Comparison of ENCODE assay signal across 20 mouse cellular contexts in genomic region chr1:180926286-180926685, GRCm38 (mm10). TPM values are rescaled to one million over a fixed set of nuclear protein-coding genes. Genes with fewer than 3 reads are reported as not detected.
DNase-seq lines count a peak whose midpoint lies in the region; ATAC-seq and TF ChIP-seq lines count a peak whose summit lies in the region.
"Had no signal": no experiment of that assay in that cellular context is flagged by ENCODE, and none has a peak within 500 bp of the region (broad histone marks: within the 10 kb centered on the region; RNA-seq: fewer than 3 reads in every experiment).

No protein-coding gene starts in this region.

- TF ChIP-seq CTCF in spleen, adult 2 months (IDR thresholded peaks at IDR 0.05; ENCODE audit: extremely low read depth, insufficient read depth, insufficient read length, insufficient replicate concordance) = no peak

- H3K27ac ChIP-seq in spleen, adult 2 months (ENCODE audit: insufficient read depth, low read length) = peak overlapping the region; percentile 28; the same call in 1 of the 2 replicates
- no peak overlapping the region for H3K27ac ChIP-seq in midbrain, embryonic 15.5 days
- H3K27ac ChIP-seq: embryonic facial prominence, embryonic 12.5 days; forebrain, embryonic 12.5 days; gastrocnemius, adult 2 months; hindbrain, embryonic 10.5 days; hindbrain, embryonic 14.5 days had no signal

- peak; percentile 72 for ATAC-seq in CD4-positive, CD25-positive, alpha-beta regulatory T cell, adult 4 months
- no peak for ATAC-seq in midbrain, embryonic 15.5 days (replicated peaks)
- ATAC-seq: forebrain, postnatal 0 days had no signal

- no peak overlapping the region for H3K9ac ChIP-seq in midbrain, embryonic 15.5 days
- H3K9ac ChIP-seq: embryonic facial prominence, embryonic 12.5 days; forebrain, embryonic 12.5 days; forebrain, postnatal 0 days; heart, embryonic 12.5 days; hindbrain, embryonic 14.5 days had no signal

- no peak for TF ChIP-seq POLR2A in spleen, adult 2 months (IDR thresholded peaks at IDR 0.05; ENCODE audit: low read depth, low read length)

- H3K9me3 ChIP-seq in midbrain, embryonic 15.5 days = no peaks in the 10 kb centered on the region
- H3K9me3 ChIP-seq: embryonic facial prominence, embryonic 12.5 days; forebrain, embryonic 12.5 days; heart, embryonic 12.5 days; hindbrain, embryonic 10.5 days had no signal

- H3K4me3 ChIP-seq in spleen, adult 2 months (ENCODE audit: extremely low read depth, insufficient read depth, insufficient read length) = no peak overlapping the region
- H3K4me3 ChIP-seq in midbrain, embryonic 15.5 days = no peak overlapping the region
- H3K4me3 ChIP-seq: embryonic facial prominence, embryonic 12.5 days; forebrain, embryonic 12.5 days; gastrocnemius, adult 2 months; heart, embryonic 12.5 days; hindbrain, embryonic 10.5 days had no signal

- no peaks in the 10 kb centered on the region for H3K36me3 ChIP-seq in spleen, adult 2 months (ENCODE audit: control insufficient read depth, insufficient read depth, low read length)
- H3K36me3 ChIP-seq in splenic B cell, adult 2 months (ENCODE audit: control insufficient read depth, insufficient read depth, low read length, poor library complexity, severe bottlenecking) = no peaks in the 10 kb centered on the region
- H3K36me3 ChIP-seq in midbrain, embryonic 15.5 days (replicated peaks) = no peaks in the 10 kb centered on the region
- H3K36me3 ChIP-seq: embryonic facial prominence, embryonic 12.5 days; forebrain, embryonic 12.5 days; heart, embryonic 12.5 days; hindbrain, embryonic 10.5 days had no signal

- peak in 1 of 2 experiments; percentile 32 for DNase-seq in spleen, adult 2 months (ENCODE audit: low read depth in 1 of 2, low spot score in 2 of 2)
- no peak for DNase-seq in spleen, postnatal 14 days (ENCODE audit: low spot score in 2 of 2)
- DNase-seq in induced T-regulatory cell, adult 2 months (ENCODE audit: low read depth) = peak; percentile 76
- DNase-seq in splenic B cell, adult 2 months (ENCODE audit: low read depth, low spot score) = peak; percentile 68
- DNase-seq in right cerebral cortex, adult 18-20 months = no peak
- no peak for DNase-seq in kidney, adult 18-20 months
- DNase-seq: adrenal gland, postnatal 10 days; cerebellum, adult 11 months; cerebellum, adult 8-10 months; cerebellum, postnatal 25 days; forebrain, postnatal 0 days; gastrocnemius, adult 2 months; gastrocnemius, postnatal 25 days had no signal

- 24% methylated on average over 4 of the region's 4 CpGs for WGBS in spleen, adult 2 months
- 75% methylated on average over 4 of the region's 4 CpGs for WGBS in midbrain, embryonic 15.5 days

- no peak overlapping the region for H3K4me2 ChIP-seq in midbrain, embryonic 15.5 days
- H3K4me2 ChIP-seq: embryonic facial prominence, embryonic 12.5 days; forebrain, embryonic 12.5 days; heart, embryonic 12.5 days; hindbrain, embryonic 14.5 days had no signal

- H3K4me1 ChIP-seq in spleen, adult 2 months (ENCODE audit: control insufficient read depth, insufficient read depth, insufficient read length) = peaks cover 27% of the 10 kb centered on the region; the same call in 1 of the 2 replicates
- H3K4me1 ChIP-seq in midbrain, embryonic 15.5 days = no peaks in the 10 kb centered on the region
- H3K4me1 ChIP-seq: embryonic facial prominence, embryonic 12.5 days; forebrain, embryonic 12.5 days; heart, embryonic 12.5 days; hindbrain, embryonic 10.5 days had no signal

- no peaks in the 10 kb centered on the region for H3K27me3 ChIP-seq in spleen, adult 2 months (ENCODE audit: control insufficient read depth, insufficient read depth, low read length)
- H3K27me3 ChIP-seq in splenic B cell, adult 2 months (ENCODE audit: control insufficient read depth, insufficient read depth, low read length, poor library complexity, severe bottlenecking) = no peaks in the 10 kb centered on the region
- no peaks in the 10 kb centered on the region for H3K27me3 ChIP-seq in midbrain, embryonic 15.5 days (replicated peaks)
- H3K27me3 ChIP-seq: embryonic facial prominence, embryonic 12.5 days had no signal

RNA-seq across cellular contexts. Expression of gene Lefty1, which starts 8.5 kb away (rescaled TPM):
- 10.9 and 16.8 TPM in 2 replicates for polyA plus RNA-seq in spleen, adult 2 months (2012; rRNA removed)
- not detected for polyA plus RNA-seq in CD4-positive, CD25-positive, alpha-beta regulatory T cell, adult 4 months (2017; shearing (Covaris generic))
- 0.22 and 0.28 TPM in 2 replicates for polyA plus RNA-seq in midbrain, embryonic 15.5 days (2015; fragmentation: Nextera tagmentation; extraction: Ambion mirVana)

RNA-seq across cellular contexts. Expression of gene Tmem63a, which starts 15.9 kb away (rescaled TPM):
- polyA plus RNA-seq in spleen, adult 2 months (2012; rRNA removed) = 38.6 and 42.5 TPM in 2 replicates
- polyA plus RNA-seq in CD4-positive, CD25-positive, alpha-beta regulatory T cell, adult 4 months (2017; shearing (Covaris generic)) = 10 to 100 TPM; 17.2 to 34.7 TPM
- polyA plus RNA-seq in midbrain, embryonic 15.5 days (2015; fragmentation: Nextera tagmentation; extraction: Ambion mirVana) = 1.4 and 1.8 TPM in 2 replicates

RNA-seq across cellular contexts. Expression of gene Pycr2, which starts 22.2 kb away (rescaled TPM):
- 41.7 and 53.9 TPM in 2 replicates for polyA plus RNA-seq in spleen, adult 2 months (2012; rRNA removed)
- polyA plus RNA-seq in CD4-positive, CD25-positive, alpha-beta regulatory T cell, adult 4 months (2017; shearing (Covaris generic)) = 10 to 100 TPM; 40.9 to 59.2 TPM
- 76.7 and 79.8 TPM in 2 replicates for polyA plus RNA-seq in midbrain, embryonic 15.5 days (2015; fragmentation: Nextera tagmentation; extraction: Ambion mirVana)

RNA-seq across cellular contexts. Expression of gene Lefty2, which starts 33.4 kb away (rescaled TPM):
- not detected in 2 replicates for polyA plus RNA-seq in spleen, adult 2 months (2012; rRNA removed)
- not detected for polyA plus RNA-seq in CD4-positive, CD25-positive, alpha-beta regulatory T cell, adult 4 months (2017; shearing (Covaris generic))
- 2.4 and 2.5 TPM in 2 replicates for polyA plus RNA-seq in midbrain, embryonic 15.5 days (2015; fragmentation: Nextera tagmentation; extraction: Ambion mirVana)

Comparison
In these comparisons a context has a peak if more than half of its experiments do, and no peak if none do; other contexts are left out.
1. DNase-seq: peak in induced T-regulatory cell, adult 2 months (single experiment) and splenic B cell, adult 2 months (single experiment); none in spleen, postnatal 14 days (0 of 2), right cerebral cortex, adult 18-20 months (single experiment) and kidney, adult 18-20 months (single experiment).